Mouse (Mus musculus): Measurements from ENCODE around the gene En1. TPM values are rescaled to one million over a fixed set of nuclear protein-coding genes. Genes with fewer than 3 reads are reported as not detected.

En1 gene
- polyA plus RNA-seq, 1 experiment from 2014 or later = 1.8 TPM

GRCm38 (mm10) chr1:120601253-120601836, 873 bp upstream of the En1 start:
- Histone ChIP-seq H3K27me3 (peaks cover 98% of the 10 kb centered on the region), H3K27ac (no peak overlapping the region), H3K4me2 (peak overlapping the region; percentile 56; the same call in 1 of the 2 replicates), H3K36me3 (no peaks in the 10 kb centered on the region), H3K9me3 (no peaks in the 10 kb centered on the region), H3K4me3 (replicated peaks) (no peak overlapping the region), H3K9ac (replicated peaks) (no peak overlapping the region), H3K4me1 (replicated peaks) (peaks cover 21% of the 10 kb centered on the region; the same call in 1 of the 2 replicates)
- no peak for ATAC-seq (ENCODE audit: insufficient number of reproducible peaks, insufficient read depth, low FRiP score, low TSS enrichment, low read depth)
- WGBS = 2% methylated on average over 16 of the region's 16 CpGs

- peak overlapping the region; percentile 70 for H3K27ac ChIP-seq
- peak overlapping the region; percentile 50 for H3K4me3 ChIP-seq (replicated peaks)
- H3K9me3 ChIP-seq = no peaks in the 10 kb centered on the region
- H3K36me3 ChIP-seq = no peaks in the 10 kb centered on the region
- 1% methylated on average over 54 of the region's 83 CpGs for WGBS
- peak overlapping the region; percentile 83 for H3K4me2 ChIP-seq
- ATAC-seq (ENCODE audit: insufficient number of reproducible peaks, insufficient read depth, low FRiP score, low TSS enrichment, low read depth) = no peak
- H3K9ac ChIP-seq (replicated peaks) = peak overlapping the region; percentile 65
- peaks cover 19% of the 10 kb centered on the region for H3K4me1 ChIP-seq (replicated peaks)
- peaks cover 97% of the 10 kb centered on the region for H3K27me3 ChIP-seq
Measured at GRCm38 (mm10) chr1:120602876-120603655, 848 bp downstream of the En1 start.

- peak overlapping the region; percentile 70 for H3K27ac ChIP-seq
- under 1% methylated on average over 35 of the region's 35 CpGs for WGBS
- ATAC-seq (ENCODE audit: insufficient number of reproducible peaks, insufficient read depth, low FRiP score, low TSS enrichment, low read depth) = no peak
Measured at GRCm38 (mm10) chr1:120603656-120604051, 1.4 kb downstream of the En1 start.

GRCm38 (mm10) chr1:120604431-120605142, 2.4 kb downstream of the En1 start:
- peak overlapping the region; percentile 26 for H3K4me2 ChIP-seq
- no peak overlapping the region for H3K27ac ChIP-seq
- ATAC-seq (ENCODE audit: insufficient number of reproducible peaks, insufficient read depth, low FRiP score, low TSS enrichment, low read depth) = no peak
- no peaks in the 10 kb centered on the region for H3K36me3 ChIP-seq
- 3% methylated on average over 30 of the region's 30 CpGs for WGBS
- H3K4me1 ChIP-seq (replicated peaks) = peaks cover 19% of the 10 kb centered on the region
- peaks cover 97% of the 10 kb centered on the region for H3K27me3 ChIP-seq
- H3K9ac ChIP-seq (replicated peaks) = peak overlapping the region; percentile 40
- H3K4me3 ChIP-seq (replicated peaks) = peak overlapping the region; percentile 26
- H3K9me3 ChIP-seq = no peaks in the 10 kb centered on the region

More at GRCm38 (mm10) chr1:120603656-120604051, 1.4 kb downstream of the En1 start:
- H3K36me3 ChIP-seq = no peaks in the 10 kb centered on the region
- peaks cover 97% of the 10 kb centered on the region for H3K27me3 ChIP-seq
- H3K9ac ChIP-seq (replicated peaks) = peak overlapping the region; percentile 65
- no peaks in the 10 kb centered on the region for H3K9me3 ChIP-seq
- peak overlapping the region; percentile 83 for H3K4me2 ChIP-seq
- H3K4me3 ChIP-seq (replicated peaks) = peak overlapping the region; percentile 50
- H3K4me1 ChIP-seq (replicated peaks) = peaks cover 19% of the 10 kb centered on the region

GRCm38 (mm10) chr1:120605143-120605435, 2.9 kb downstream of the En1 start:
- H3K36me3 ChIP-seq = no peaks in the 10 kb centered on the region
- H3K9me3 ChIP-seq = no peaks in the 10 kb centered on the region
- no peak for ATAC-seq (ENCODE audit: insufficient number of reproducible peaks, insufficient read depth, low FRiP score, low TSS enrichment, low read depth)
- WGBS = 2% methylated on average over 8 of the region's 8 CpGs
- peaks cover 97% of the 10 kb centered on the region for H3K27me3 ChIP-seq
- H3K4me1 ChIP-seq (replicated peaks) = peaks cover 19% of the 10 kb centered on the region
- H3K4me2 ChIP-seq = peak overlapping the region; percentile 26; the same call in 1 of the 2 replicates
- H3K4me3 ChIP-seq (replicated peaks) = peak overlapping the region; percentile 26
- peak overlapping the region; percentile 40 for H3K9ac ChIP-seq (replicated peaks)
- H3K27ac ChIP-seq = no peak overlapping the region

GRCm38 (mm10) chr1:120605521-120606310, 3.5 kb downstream of the En1 start:
- H3K4me2 ChIP-seq = peak overlapping the region; percentile 26; the same call in 1 of the 2 replicates
- H3K4me1 ChIP-seq (replicated peaks) = peaks cover 19% of the 10 kb centered on the region
- 5% methylated on average over 6 of the region's 6 CpGs for WGBS

GRCm38 (mm10) chr1:120606641-120607575, 4.7 kb downstream of the En1 start:
- H3K9me3 ChIP-seq = no peaks in the 10 kb centered on the region
- no peaks in the 10 kb centered on the region for H3K36me3 ChIP-seq
- 1% methylated on average over 52 of the region's 52 CpGs for WGBS
- H3K27ac ChIP-seq = no peak overlapping the region
- peak overlapping the region; percentile 44 for H3K4me2 ChIP-seq
- no peak for ATAC-seq (ENCODE audit: insufficient number of reproducible peaks, insufficient read depth, low FRiP score, low TSS enrichment, low read depth)
- H3K27me3 ChIP-seq = peaks cover 97% of the 10 kb centered on the region
- peak overlapping the region; percentile 27 for H3K4me3 ChIP-seq (replicated peaks)
- no peak overlapping the region for H3K9ac ChIP-seq (replicated peaks)
- peaks cover 18% of the 10 kb centered on the region for H3K4me1 ChIP-seq (replicated peaks)

More at GRCm38 (mm10) chr1:120605521-120606310, 3.5 kb downstream of the En1 start:
- no peak for ATAC-seq (ENCODE audit: insufficient number of reproducible peaks, insufficient read depth, low FRiP score, low TSS enrichment, low read depth)
- Histone ChIP-seq H3K4me3 (replicated peaks) (peak overlapping the region; percentile 26), H3K9ac (replicated peaks) (no peak overlapping the region), H3K27ac (no peak overlapping the region), H3K27me3 (peaks cover 97% of the 10 kb centered on the region), H3K36me3 (no peaks in the 10 kb centered on the region), H3K9me3 (no peaks in the 10 kb centered on the region)

- no peak overlapping the region for H3K4me3 ChIP-seq (replicated peaks)
- H3K9ac ChIP-seq (replicated peaks) = no peak overlapping the region
- no peak overlapping the region for H3K4me2 ChIP-seq
- 7% methylated on average over 11 of the region's 11 CpGs for WGBS
- H3K36me3 ChIP-seq = no peaks in the 10 kb centered on the region
- H3K9me3 ChIP-seq = no peaks in the 10 kb centered on the region
- ATAC-seq (ENCODE audit: insufficient number of reproducible peaks, insufficient read depth, low FRiP score, low TSS enrichment, low read depth) = no peak
- H3K27ac ChIP-seq = no peak overlapping the region
- H3K4me1 ChIP-seq (replicated peaks) = peaks cover 12% of the 10 kb centered on the region
- peaks cover 98% of the 10 kb centered on the region for H3K27me3 ChIP-seq
Measured at GRCm38 (mm10) chr1:120607576-120608400, 5.6 kb downstream of the En1 start.

- Histone ChIP-seq H3K9ac (replicated peaks) (no peak overlapping the region), H3K4me3 (replicated peaks) (no peak overlapping the region), H3K4me1 (replicated peaks) (peaks cover 6% of the 10 kb centered on the region), H3K9me3 (no peaks in the 10 kb centered on the region), H3K4me2 (no peak overlapping the region), H3K36me3 (no peaks in the 10 kb centered on the region), H3K27ac (no peak overlapping the region), H3K27me3 (peaks cover 98% of the 10 kb centered on the region)
- 16% methylated on average over 3 of the region's 3 CpGs for WGBS
- no peak for ATAC-seq (ENCODE audit: insufficient number of reproducible peaks, insufficient read depth, low FRiP score, low TSS enrichment, low read depth)
Measured at GRCm38 (mm10) chr1:120608461-120608860, 6.2 kb downstream of the En1 start.
